Mouse (Mus musculus): Measurements from ENCODE around the gene Aff2. TPM values are rescaled to one million over a fixed set of nuclear protein-coding genes. Genes with fewer than 3 reads are reported as not detected.

Aff2 gene
- polyA plus RNA-seq, 1 experiment: 0.40 TPM

DNA sequence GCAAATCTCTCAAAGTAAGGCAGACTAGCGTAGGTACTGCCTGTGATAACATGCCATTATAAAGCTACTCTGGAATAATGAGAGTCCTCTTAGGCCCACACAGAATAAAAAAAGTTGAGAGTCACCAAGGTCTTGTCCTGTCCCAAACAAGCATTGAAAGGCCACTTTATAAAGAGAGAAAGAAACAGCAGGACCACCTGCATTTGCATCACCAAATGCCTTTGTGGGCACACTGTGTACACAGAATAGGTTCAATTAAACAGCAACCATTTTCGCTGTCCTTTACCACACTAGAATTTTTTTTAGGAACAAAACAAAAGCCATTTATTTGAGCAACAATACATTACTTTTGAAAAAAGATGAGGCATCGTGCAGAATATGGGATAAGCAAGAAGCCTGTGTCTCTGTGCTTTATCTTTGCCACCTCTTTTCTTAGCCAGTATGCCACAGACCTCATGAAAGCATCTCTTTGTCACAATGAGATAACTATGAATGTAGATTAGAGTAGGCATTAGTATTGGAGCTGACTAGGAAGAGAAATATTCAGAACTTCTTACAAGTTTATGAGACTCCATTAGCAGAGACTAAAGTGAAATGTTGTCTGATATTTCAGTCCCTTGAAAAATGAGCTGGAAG lies 385.0 kb downstream of the Aff2 start:
- H3K79me2 ChIP-seq (ENCODE audit: control insufficient read depth, insufficient read depth): no peaks in the 10 kb centered on the region
- H3K36me3 ChIP-seq (ENCODE audit: control insufficient read depth, insufficient read depth): no peaks in the 10 kb centered on the region
- H3K4me3 ChIP-seq (ENCODE audit: insufficient read depth, poor library complexity, severe bottlenecking): no peak overlapping the region
- H3K27me3 ChIP-seq (ENCODE audit: control insufficient read depth, insufficient read depth, insufficient read length): no peaks in the 10 kb centered on the region
- TF ChIP-seq FOSL1 (IDR thresholded peaks at IDR 0.05; ENCODE audit: insufficient read depth, low read length, poor library complexity, severe bottlenecking) (no peak), MYOD1 (IDR thresholded peaks at IDR 0.05; ENCODE audit: control insufficient read depth, insufficient read length, low read depth) (no peak), CTCF (IDR thresholded peaks at IDR 0.05; ENCODE audit: control insufficient read depth, insufficient read depth, insufficient read length) (no peak), MYOG (IDR thresholded peaks at IDR 0.05; ENCODE audit: control insufficient read depth, extremely low read depth, insufficient read length) (no peak), USF1 (IDR thresholded peaks at IDR 0.05; ENCODE audit: low read depth) (no peak), MAX (IDR thresholded peaks at IDR 0.05) (no peak), CEBPB (IDR thresholded peaks at IDR 0.05; ENCODE audit: low read depth) (no peak)
- no peaks in the 10 kb centered on the region for H3K79me3 ChIP-seq (ENCODE audit: low read depth)
- H3ac ChIP-seq (ENCODE audit: control insufficient read depth, insufficient read length, low read depth): no peak overlapping the region

DNA sequence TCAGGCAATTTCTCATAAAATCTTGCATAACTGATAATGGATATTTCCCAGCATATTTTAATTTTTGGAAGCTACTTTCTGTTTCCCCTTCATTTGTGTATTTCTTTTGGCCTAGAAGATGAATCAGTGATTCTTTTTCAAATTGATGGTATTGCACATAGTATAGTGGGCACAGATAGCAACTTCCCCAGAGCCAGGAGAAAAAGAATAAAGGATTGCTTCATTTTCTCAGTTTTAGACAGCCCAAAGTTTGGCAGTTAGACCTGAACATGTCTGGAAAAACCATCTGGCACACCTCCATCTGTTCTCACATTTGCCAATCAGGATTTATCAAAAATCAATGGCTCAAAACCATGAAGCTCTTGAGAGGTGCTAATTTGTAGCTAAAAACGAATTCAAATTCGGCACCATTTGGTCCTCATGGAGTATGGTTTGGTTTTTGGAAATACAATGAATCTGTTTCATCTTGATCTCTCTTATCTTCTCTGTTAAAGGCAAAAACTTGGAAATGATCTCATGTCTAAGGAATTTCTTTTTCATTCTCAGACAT lies 441.9 kb downstream of the Aff2 start:
- Histone ChIP-seq H3K4me3 (ENCODE audit: insufficient read depth, poor library complexity, severe bottlenecking) (no peak overlapping the region), H3ac (ENCODE audit: control insufficient read depth, insufficient read length, low read depth) (no peak overlapping the region), H3K27me3 (ENCODE audit: control insufficient read depth, insufficient read depth, insufficient read length) (no peaks in the 10 kb centered on the region), H3K36me3 (ENCODE audit: control insufficient read depth, insufficient read depth) (no peaks in the 10 kb centered on the region), H3K79me3 (ENCODE audit: low read depth) (no peaks in the 10 kb centered on the region), H3K79me2 (ENCODE audit: control insufficient read depth, insufficient read depth) (no peaks in the 10 kb centered on the region)
- TF ChIP-seq CEBPB (IDR thresholded peaks at IDR 0.05; ENCODE audit: low read depth) (no peak), MYOG (IDR thresholded peaks at IDR 0.05; ENCODE audit: control insufficient read depth, extremely low read depth, insufficient read length) (no peak), CTCF (IDR thresholded peaks at IDR 0.05; ENCODE audit: control insufficient read depth, insufficient read depth, insufficient read length) (no peak), MYOD1 (IDR thresholded peaks at IDR 0.05; ENCODE audit: control insufficient read depth, insufficient read length, low read depth) (no peak)

DNA sequence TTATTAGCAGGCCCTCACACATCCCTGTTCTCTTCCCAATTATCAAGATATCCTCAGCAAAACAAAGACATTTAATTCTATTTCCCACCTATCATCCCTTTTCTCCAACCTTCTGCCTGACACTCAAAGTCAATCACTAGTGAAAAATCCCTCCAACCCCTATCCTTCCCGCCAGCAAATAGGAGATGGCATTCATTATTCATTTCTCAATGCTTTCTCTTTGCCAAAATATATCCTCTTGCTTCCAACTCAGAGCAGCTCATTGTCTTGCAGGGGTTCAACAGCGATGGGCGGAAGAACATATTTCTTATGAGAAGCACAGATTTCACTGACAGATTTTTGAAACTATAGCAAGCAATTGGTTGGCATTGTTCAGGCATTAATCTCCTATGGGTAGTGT lies 442.4 kb downstream of the Aff2 start:
- TF ChIP-seq MAX (IDR thresholded peaks at IDR 0.05) (no peak), CTCF (IDR thresholded peaks at IDR 0.05; ENCODE audit: control insufficient read depth, insufficient read depth, insufficient read length) (no peak), USF1 (IDR thresholded peaks at IDR 0.05; ENCODE audit: low read depth) (no peak), MYOG (IDR thresholded peaks at IDR 0.05; ENCODE audit: control insufficient read depth, extremely low read depth, insufficient read length) (no peak), CEBPB (IDR thresholded peaks at IDR 0.05; ENCODE audit: low read depth) (no peak), MYOD1 (IDR thresholded peaks at IDR 0.05; ENCODE audit: control insufficient read depth, insufficient read length, low read depth) (no peak), FOSL1 (IDR thresholded peaks at IDR 0.05; ENCODE audit: insufficient read depth, low read length, poor library complexity, severe bottlenecking) (no peak)
- Histone ChIP-seq H3K79me3 (ENCODE audit: low read depth) (no peaks in the 10 kb centered on the region), H3K79me2 (ENCODE audit: control insufficient read depth, insufficient read depth) (no peaks in the 10 kb centered on the region), H3K4me3 (ENCODE audit: insufficient read depth, poor library complexity, severe bottlenecking) (no peak overlapping the region), H3K36me3 (ENCODE audit: control insufficient read depth, insufficient read depth) (no peaks in the 10 kb centered on the region), H3K27me3 (ENCODE audit: control insufficient read depth, insufficient read depth, insufficient read length) (no peaks in the 10 kb centered on the region), H3ac (ENCODE audit: control insufficient read depth, insufficient read length, low read depth) (no peak overlapping the region)

DNA sequence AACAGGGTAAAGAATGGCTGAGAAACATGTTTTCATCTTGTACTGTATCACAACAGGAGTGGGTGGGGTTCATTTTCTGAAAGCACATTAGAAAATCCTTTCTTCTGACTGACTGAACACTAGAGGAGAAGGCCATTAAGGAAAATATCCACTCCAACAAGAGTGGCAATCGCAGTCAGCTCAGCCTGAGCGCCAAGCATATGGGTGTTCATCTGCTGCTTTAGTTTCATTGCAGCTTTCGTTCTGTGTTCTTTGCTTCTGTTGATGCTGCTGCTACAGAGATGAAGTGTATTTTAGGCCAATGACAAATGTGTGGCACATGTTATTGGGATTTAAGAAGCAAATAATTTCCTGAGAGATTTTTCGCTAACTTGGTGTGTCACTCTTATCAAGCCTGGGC lies 451.7 kb downstream of the Aff2 start:
- no peak for TF ChIP-seq MYOD1 (IDR thresholded peaks at IDR 0.05; ENCODE audit: control insufficient read depth, insufficient read length, low read depth)
- TF ChIP-seq MAX (IDR thresholded peaks at IDR 0.05): no peak
- TF ChIP-seq CTCF (IDR thresholded peaks at IDR 0.05; ENCODE audit: control insufficient read depth, insufficient read depth, insufficient read length): no peak
- TF ChIP-seq FOSL1 (IDR thresholded peaks at IDR 0.05; ENCODE audit: insufficient read depth, low read length, poor library complexity, severe bottlenecking): no peak
- TF ChIP-seq USF1 (IDR thresholded peaks at IDR 0.05; ENCODE audit: low read depth): no peak
- H3K79me3 ChIP-seq (ENCODE audit: low read depth): no peaks in the 10 kb centered on the region
- H3K4me3 ChIP-seq (ENCODE audit: insufficient read depth, poor library complexity, severe bottlenecking): no peak overlapping the region
- H3K27me3 ChIP-seq (ENCODE audit: control insufficient read depth, insufficient read depth, insufficient read length): no peaks in the 10 kb centered on the region
- no peaks in the 10 kb centered on the region for H3K79me2 ChIP-seq (ENCODE audit: control insufficient read depth, insufficient read depth)
- H3ac ChIP-seq (ENCODE audit: control insufficient read depth, insufficient read length, low read depth): no peak overlapping the region
- no peaks in the 10 kb centered on the region for H3K36me3 ChIP-seq (ENCODE audit: control insufficient read depth, insufficient read depth)

DNA sequence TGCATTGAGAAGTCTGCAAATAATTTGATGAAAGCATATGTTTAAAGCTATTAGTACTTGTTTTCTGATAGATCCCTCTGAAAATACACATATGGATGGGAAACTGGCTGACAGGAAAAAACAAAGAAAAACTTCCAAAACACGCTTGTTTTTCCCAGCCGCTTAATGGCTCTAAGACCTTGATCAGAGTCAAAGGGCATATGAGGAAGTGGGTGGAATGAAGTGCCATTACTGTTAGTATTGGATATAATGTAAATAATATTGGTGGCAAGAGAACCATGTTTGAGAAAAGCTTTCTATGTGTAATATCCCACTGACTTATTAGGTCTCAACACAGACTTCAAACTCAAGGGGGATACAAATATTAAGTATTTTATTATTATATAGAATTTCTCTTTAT lies 455.0 kb downstream of the Aff2 start:
- no peak for TF ChIP-seq FOSL1 (IDR thresholded peaks at IDR 0.05; ENCODE audit: insufficient read depth, low read length, poor library complexity, severe bottlenecking)
- no peak for TF ChIP-seq MAX (IDR thresholded peaks at IDR 0.05)
- no peak for TF ChIP-seq CEBPB (IDR thresholded peaks at IDR 0.05; ENCODE audit: low read depth)
- TF ChIP-seq MYOG (IDR thresholded peaks at IDR 0.05; ENCODE audit: control insufficient read depth, extremely low read depth, insufficient read length): no peak
- TF ChIP-seq MYOD1 (IDR thresholded peaks at IDR 0.05; ENCODE audit: control insufficient read depth, insufficient read length, low read depth): no peak
- no peak for TF ChIP-seq CTCF (IDR thresholded peaks at IDR 0.05; ENCODE audit: control insufficient read depth, insufficient read depth, insufficient read length)
- H3K27me3 ChIP-seq (ENCODE audit: control insufficient read depth, insufficient read depth, insufficient read length): no peaks in the 10 kb centered on the region
- no peaks in the 10 kb centered on the region for H3K36me3 ChIP-seq (ENCODE audit: control insufficient read depth, insufficient read depth)
- no peaks in the 10 kb centered on the region for H3K79me3 ChIP-seq (ENCODE audit: low read depth)
- no peak overlapping the region for H3K4me3 ChIP-seq (ENCODE audit: insufficient read depth, poor library complexity, severe bottlenecking)
- no peak overlapping the region for H3ac ChIP-seq (ENCODE audit: control insufficient read depth, insufficient read length, low read depth)
- no peaks in the 10 kb centered on the region for H3K79me2 ChIP-seq (ENCODE audit: control insufficient read depth, insufficient read depth)

DNA sequence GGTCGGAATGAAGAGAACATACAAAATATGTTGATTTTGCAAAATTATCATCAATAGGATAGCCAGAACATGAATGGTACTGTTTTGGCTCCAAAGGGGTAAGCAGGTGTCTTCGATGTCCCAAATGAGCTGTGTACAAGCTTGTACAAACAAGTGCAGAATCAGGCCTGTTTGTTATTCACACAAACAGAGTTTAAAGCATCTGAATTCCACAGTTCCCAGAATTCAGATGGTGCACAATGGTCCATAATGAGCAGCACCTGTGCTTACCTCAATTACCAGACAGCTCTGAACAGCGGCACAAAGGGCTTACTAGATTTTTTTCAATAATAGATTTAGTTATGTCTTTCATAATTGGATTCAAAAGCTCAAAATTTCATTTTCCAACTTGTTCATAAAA lies 457.6 kb downstream of the Aff2 start:
- no peaks in the 10 kb centered on the region for H3K79me3 ChIP-seq (ENCODE audit: low read depth)
- TF ChIP-seq USF1 (IDR thresholded peaks at IDR 0.05; ENCODE audit: low read depth) (no peak), MAX (IDR thresholded peaks at IDR 0.05) (no peak)
- H3K27me3 ChIP-seq (ENCODE audit: control insufficient read depth, insufficient read depth, insufficient read length): no peaks in the 10 kb centered on the region
- no peaks in the 10 kb centered on the region for H3K36me3 ChIP-seq (ENCODE audit: control insufficient read depth, insufficient read depth)
- no peaks in the 10 kb centered on the region for H3K79me2 ChIP-seq (ENCODE audit: control insufficient read depth, insufficient read depth)
- no peak overlapping the region for H3ac ChIP-seq (ENCODE audit: control insufficient read depth, insufficient read length, low read depth)
- H3K4me3 ChIP-seq (ENCODE audit: insufficient read depth, poor library complexity, severe bottlenecking): no peak overlapping the region

Data from C2C12 (cell line).